Mouse (Mus musculus) erythroblast, embryonic 14.5 days (primary cell): Measurements from ENCODE around the gene Rad51d.

Experiments used
- GATA1 ChIP-seq: IDR thresholded peaks from 2 replicates; pipeline ENCODE4 v1.6.1; 2012; ENCODE audit warnings: low read length, inconsistent platforms, mixed read lengths
- TAL1 ChIP-seq: IDR thresholded peaks from 3 replicates; pipeline ENCODE4 v1.6.1; 2012; ENCODE audit warnings: low read length, inconsistent platforms, mixed read lengths

- TF ChIP-seq TAL1 (no peak), GATA1 (no peak)
Measured at GRCm38 (mm10) chr11:82920768-82921167, 30.4 kb upstream of the Rad51d start.
